Mouse (Mus musculus): ENCODE results near the gene Mns1. TPM values are rescaled to one million over a fixed set of nuclear protein-coding genes. Genes with fewer than 3 reads are reported as not detected.
A peak's percentile ranks its signal among the peaks of the same experiment; 100 is the strongest.

The Mns1 gene
- total RNA-seq, 2 experiments from 2014 or later: 1.0 to 1.1 TPM

DNA sequence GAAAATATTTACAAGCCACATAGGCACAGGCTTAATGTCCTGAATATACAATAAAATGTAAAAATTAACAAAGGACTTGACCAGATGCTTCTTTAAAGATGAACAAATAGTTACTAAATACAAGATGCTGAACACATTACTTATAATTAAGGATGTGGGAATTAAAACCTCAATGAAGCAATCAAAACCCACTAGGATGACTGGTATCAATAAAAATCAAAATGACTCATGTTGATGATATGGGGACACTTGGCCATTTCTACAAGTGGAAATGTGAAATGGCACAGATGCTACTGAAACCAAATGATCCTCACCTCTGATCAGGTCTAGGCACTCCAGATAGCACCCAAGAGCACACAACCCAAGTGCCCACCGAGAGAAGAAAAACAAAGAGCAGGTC, 27.0 kb downstream of the Mns1 start:
- intact Hi-C loops (cut with DNase I): no loop called here
- no peak for DNase-seq (ENCODE audit: low spot score in 2 of 2)

DNA sequence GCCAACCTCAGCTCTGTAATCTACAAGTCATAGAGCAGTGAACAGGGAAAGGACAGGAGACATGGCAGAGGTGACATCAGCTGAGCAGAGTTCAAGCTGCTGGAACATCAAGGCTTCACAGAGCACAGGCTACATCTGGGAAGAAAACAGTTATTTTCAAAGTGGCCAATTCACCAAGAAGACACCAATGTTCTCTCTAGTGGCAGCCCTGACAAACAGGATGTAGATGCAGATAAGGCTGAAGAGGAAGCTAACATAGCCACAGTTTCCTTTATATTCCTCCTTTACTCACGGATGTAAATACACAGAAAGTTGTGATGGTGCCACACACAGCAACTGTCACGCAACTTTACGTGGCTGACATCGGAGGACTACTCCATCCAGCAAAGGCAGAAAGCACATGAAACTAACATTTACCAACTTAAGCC, 28.0 kb downstream of the Mns1 start:
- no peak for DNase-seq (ENCODE audit: low spot score in 2 of 2)
- intact Hi-C loops (cut with DNase I): no loop called here

- intact Hi-C loops (cut with DNase I): no loop called here
- DNase-seq (ENCODE audit: low spot score in 2 of 2): no peak
Measured at GRCm38 (mm10) chr9:72467551-72468407, 30.0 kb downstream of the Mns1 start.

DNA sequence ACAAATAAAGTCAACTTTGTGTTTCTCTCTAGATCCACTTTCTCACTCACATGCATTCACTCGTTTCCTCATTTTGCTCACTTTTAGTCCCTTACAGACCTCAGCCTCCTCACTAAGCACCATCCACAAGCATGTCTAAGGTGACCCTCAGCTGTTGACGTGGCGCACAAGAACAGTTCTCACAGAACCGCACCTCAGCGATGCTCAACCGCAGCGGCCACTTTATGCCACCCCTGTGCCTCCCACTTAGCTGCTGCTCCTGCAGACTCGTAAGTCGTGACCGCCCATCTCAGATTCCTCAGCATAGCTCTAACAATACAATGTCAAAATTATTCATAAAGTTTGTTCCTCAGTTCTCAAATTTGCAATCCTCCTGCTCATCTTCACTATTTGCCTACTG, 30.8 kb downstream of the Mns1 start:
- intact Hi-C loops (cut with DNase I): no loop called here
- DNase-seq (ENCODE audit: low spot score in 2 of 2): no peak

GRCm38 (mm10) chr9:72469851-72470250, 32.0 kb downstream of the Mns1 start:
- intact Hi-C loops (cut with DNase I): no loop called here
- DNase-seq (ENCODE audit: low spot score in 2 of 2): no peak

- DNase-seq (ENCODE audit: low spot score in 2 of 2): peak; percentile 29 to 38
- intact Hi-C loops (cut with DNase I): no loop called here
Measured at GRCm38 (mm10) chr9:72475511-72475910, 37.7 kb downstream of the Mns1 start.

GRCm38 (mm10) chr9:72477306-72477705, 39.5 kb downstream of the Mns1 start:
- intact Hi-C loops (cut with DNase I): no loop called here
- no peak for DNase-seq (ENCODE audit: low spot score in 2 of 2)

- intact Hi-C loops (cut with DNase I): no loop called here
- DNase-seq (ENCODE audit: low spot score in 2 of 2): no peak
Measured at GRCm38 (mm10) chr9:72479276-72479675, 41.5 kb downstream of the Mns1 start.

DNA sequence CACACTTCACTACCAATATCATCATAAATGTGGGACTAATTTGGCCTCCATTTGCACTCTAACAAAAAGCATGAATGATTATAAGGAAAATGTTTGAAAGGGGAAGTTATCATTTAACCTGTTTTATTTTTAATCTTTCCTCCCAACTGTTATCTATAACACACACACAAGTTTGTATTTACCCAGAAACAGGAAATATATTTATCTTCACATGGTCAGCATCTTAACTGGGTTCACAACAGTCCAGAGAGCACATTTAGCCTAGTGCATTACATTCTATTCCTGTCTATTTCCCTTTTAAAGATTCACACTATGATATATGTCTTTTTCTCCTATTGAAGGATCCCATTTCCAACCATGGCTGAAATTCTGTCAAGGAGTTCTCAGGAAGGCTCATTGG, 50.7 kb downstream of the Mns1 start:
- intact Hi-C loops (cut with DNase I): no loop called here
- DNase-seq (ENCODE audit: low spot score in 2 of 2): no peak

- no peak for DNase-seq (ENCODE audit: low spot score in 2 of 2)
- intact Hi-C loops (cut with DNase I): no loop called here
Measured at GRCm38 (mm10) chr9:72489131-72489530, 51.3 kb downstream of the Mns1 start.

- intact Hi-C loops (cut with DNase I): loop anchor here (2.0 kb wide), 1 partner anchor 39 kb away; no protein-coding TSS in a partner anchor
- DNase-seq (ENCODE audit: low spot score in 2 of 2): peak; percentile 80 to 87
Measured at GRCm38 (mm10) chr9:72491559-72492193, 53.9 kb downstream of the Mns1 start.

- DNase-seq (ENCODE audit: low spot score in 2 of 2): no peak
- intact Hi-C loops (cut with DNase I): loop anchor here (2.0 kb wide), 1 partner anchor 39 kb away; no protein-coding TSS in a partner anchor
Measured at GRCm38 (mm10) chr9:72492194-72492565, 54.4 kb downstream of the Mns1 start, which contains the start of gene Tex9. Tex9 (minus strand) TSS chr9:72492212.

DNA sequence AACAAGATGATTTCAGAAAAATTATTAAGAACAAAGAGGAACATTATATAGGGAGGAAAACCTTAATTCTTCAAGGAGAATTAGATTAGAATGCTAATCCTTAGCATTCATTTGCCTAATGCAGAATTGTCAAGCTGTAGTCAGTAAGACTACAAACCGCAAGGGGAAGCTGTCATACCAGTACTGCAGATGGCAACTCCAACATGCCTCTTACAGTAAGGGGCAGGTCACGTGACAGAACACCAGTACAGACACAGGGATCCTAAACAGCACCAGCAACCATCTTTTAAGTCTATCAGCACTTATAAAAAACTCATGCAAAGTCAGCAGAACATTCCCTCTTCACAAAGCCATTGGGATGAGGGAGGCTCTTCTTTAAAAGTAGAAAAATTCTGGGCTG, 55.7 kb downstream of the Mns1 start:
- no peak for DNase-seq (ENCODE audit: low spot score in 2 of 2)
- intact Hi-C loops (cut with DNase I): loop anchor here (2.0 kb wide), 1 partner anchor 37 kb away; no protein-coding TSS in a partner anchor

- no peak for DNase-seq (ENCODE audit: low spot score in 2 of 2)
- intact Hi-C loops (cut with DNase I): loop anchor here (2.0 kb wide), 1 partner anchor 37 kb away; no protein-coding TSS in a partner anchor
Measured at GRCm38 (mm10) chr9:72493984-72494685, 56.3 kb downstream of the Mns1 start.

DNA sequence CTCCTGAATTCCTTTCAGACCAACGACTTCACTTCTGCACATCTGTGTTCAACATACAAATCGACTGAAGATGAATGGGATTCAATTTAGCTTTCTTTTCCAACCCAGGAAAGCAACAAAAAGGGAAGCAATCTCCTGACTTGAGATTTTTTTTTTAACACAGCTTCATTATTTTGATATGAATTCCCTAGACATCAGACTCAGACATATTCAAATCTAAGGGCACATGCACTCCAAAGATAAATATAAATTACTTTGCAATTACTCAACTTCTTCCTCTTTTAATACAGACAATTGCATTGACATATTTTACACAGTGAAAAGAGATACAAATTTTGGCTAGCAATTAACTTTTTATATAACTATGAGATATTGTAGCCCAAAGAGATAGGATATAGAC, 58.9 kb downstream of the Mns1 start:
- no peak for DNase-seq (ENCODE audit: low spot score in 2 of 2)
- intact Hi-C loops (cut with DNase I): no loop called here

DNA sequence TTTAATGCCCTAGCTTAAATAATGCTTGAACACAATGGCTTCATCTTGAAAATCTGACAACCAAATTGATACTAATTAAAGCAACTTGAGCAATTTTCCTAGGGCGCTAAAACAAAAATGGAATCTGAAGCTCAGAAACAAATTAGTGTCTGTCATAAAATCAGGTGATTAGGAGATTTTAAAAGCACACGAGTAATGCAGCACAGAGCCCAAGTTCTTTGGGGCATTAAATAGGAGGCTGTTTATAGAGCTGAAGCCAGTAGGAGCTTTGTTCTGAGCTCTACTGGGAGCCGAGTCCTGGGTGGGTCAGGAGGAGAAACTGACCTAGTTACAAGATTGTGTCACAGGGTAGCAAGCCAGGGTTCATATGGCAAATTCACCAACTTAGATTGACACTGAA, 59.4 kb downstream of the Mns1 start:
- intact Hi-C loops (cut with DNase I): no loop called here

More for the DNA sequence above, 59.4 kb downstream of the Mns1 start:
- DNase-seq (ENCODE audit: low spot score in 2 of 2): no peak
